Mouse (Mus musculus) thymus, adult 18-20 months (tissue): Measurements from ENCODE around the gene Sly.
"Not testable (repeated sequence)": the region's sequence is repeated elsewhere in the genome, so short reads cannot be mapped to it uniquely, and the experiment has no call there.

Experiments
- DNase-seq, 2 experiments: peaks; one replicate each; pipeline ENCODE4 v3.0.0; 2022; ENCODE audit warnings: mixed read lengths in 2 of 2

The Sly gene

GRCm38 (mm10) chrY:57186888-57187287, at the start of gene Sly:
Gene Sly, plus strand, starts transcription at chrY:57187188.
- DNase-seq, result not testable (repeated sequence)
